Mouse (Mus musculus): ENCODE data around the gene Tmprss4. TPM values are rescaled to one million over a fixed set of nuclear protein-coding genes. Genes with fewer than 3 reads are reported as not detected.

The Tmprss4 gene
- polyA plus RNA-seq, 1 experiment from 2014 or later, result not detected

- H3K9ac ChIP-seq (replicated peaks), result no peak overlapping the region
- H3K36me3 ChIP-seq, result peaks cover 5% of the 10 kb centered on the region; the same call in 1 of the 2 replicates
- H3K9me3 ChIP-seq, result no peaks in the 10 kb centered on the region
- H3K27me3 ChIP-seq, result 0 out of 2 replicates have a peak, but pooled peaks cover under 1% of the 10 kb centered on the region
- H3K4me1 ChIP-seq, result peaks cover 8% of the 10 kb centered on the region
- no peak overlapping the region for H3K4me2 ChIP-seq (replicated peaks)
- no peak overlapping the region for H3K4me3 ChIP-seq
- WGBS, result 62% methylated on average over 7 of the region's 7 CpGs
- H3K27ac ChIP-seq (replicated peaks), result no peak overlapping the region
- no peak for ATAC-seq (ENCODE audit: low FRiP score, low read depth)
Measured at GRCm38 (mm10) chr9:45126941-45127340, 77.0 kb downstream of the Tmprss4 start.

GRCm38 (mm10) chr9:45125211-45125610, 78.7 kb downstream of the Tmprss4 start:
- Histone ChIP-seq H3K9me3 (no peaks in the 10 kb centered on the region), H3K27ac (replicated peaks) (no peak overlapping the region), H3K27me3 (0 out of 2 replicates have a peak, but pooled peaks cover 6% of the 10 kb centered on the region), H3K4me1 (peaks cover 10% of the 10 kb centered on the region), H3K9ac (replicated peaks) (no peak overlapping the region), H3K4me2 (replicated peaks) (no peak overlapping the region), H3K4me3 (no peak overlapping the region), H3K36me3 (peaks cover 5% of the 10 kb centered on the region; the same call in 1 of the 2 replicates)
- WGBS, result 91% methylated on average over 14 of the region's 14 CpGs
- no peak for ATAC-seq (ENCODE audit: low FRiP score, low read depth)

Other genes with a start within 250 kb of the Tmprss4 start
- gene Ube4a, start 238.5 kb downstream of the Tmprss4 start, polyA plus RNA-seq (2016; fragmentation: Nextera tagmentation; extraction: Ambion mirVana), result 34.6 and 35.4 TPM in 2 replicates
- gene Cd3g, start 223.7 kb downstream of the Tmprss4 start, polyA plus RNA-seq (2016; fragmentation: Nextera tagmentation; extraction: Ambion mirVana), result not detected in 2 replicates
- gene Cd3d, start 222.3 kb downstream of the Tmprss4 start, polyA plus RNA-seq (2016; fragmentation: Nextera tagmentation; extraction: Ambion mirVana), result not detected in 2 replicates
- gene Cd3e, start 194.5 kb downstream of the Tmprss4 start, polyA plus RNA-seq (2016; fragmentation: Nextera tagmentation; extraction: Ambion mirVana), result not detected in 2 replicates
- gene Mpzl2, start 164.3 kb downstream of the Tmprss4 start, polyA plus RNA-seq (2016; fragmentation: Nextera tagmentation; extraction: Ambion mirVana), result 0.67 and 0.98 TPM in 2 replicates
- gene Mpzl3, start 148.9 kb downstream of the Tmprss4 start, polyA plus RNA-seq (2016; fragmentation: Nextera tagmentation; extraction: Ambion mirVana), result 2.4 TPM in 2 replicates
- gene Jaml, start 124.9 kb downstream of the Tmprss4 start, polyA plus RNA-seq (2016; fragmentation: Nextera tagmentation; extraction: Ambion mirVana), result 0.17 and 0.25 TPM in 2 replicates
- 4.2 and 4.3 TPM in 2 replicates for gene Scn2b, start 86.3 kb downstream of the Tmprss4 start, polyA plus RNA-seq (2016; fragmentation: Nextera tagmentation; extraction: Ambion mirVana)
- gene Scn4b, start 65.7 kb downstream of the Tmprss4 start, polyA plus RNA-seq (2016; fragmentation: Nextera tagmentation; extraction: Ambion mirVana), result 0.15 and 0.18 TPM in 2 replicates
- not detected in 2 replicates for gene BC049352, start 22.1 kb downstream of the Tmprss4 start, polyA plus RNA-seq (2016; fragmentation: Nextera tagmentation; extraction: Ambion mirVana)
- gene Il10ra, start 65.1 kb upstream of the Tmprss4 start, polyA plus RNA-seq (2016; fragmentation: Nextera tagmentation; extraction: Ambion mirVana), result 0.56 TPM in 2 replicates
- gene Tmprss13, start 115.0 kb upstream of the Tmprss4 start, polyA plus RNA-seq (2016; fragmentation: Nextera tagmentation; extraction: Ambion mirVana), result 0.07 and 0.10 TPM in 2 replicates
- 197 and 204 TPM in 2 replicates for gene Fxyd6, start 166.1 kb upstream of the Tmprss4 start, polyA plus RNA-seq (2016; fragmentation: Nextera tagmentation; extraction: Ambion mirVana)
- gene Fxyd2, start 195.6 kb upstream of the Tmprss4 start, polyA plus RNA-seq (2016; fragmentation: Nextera tagmentation; extraction: Ambion mirVana), result 2.9 and 3.0 TPM in 2 replicates
- 2.0 and 2.3 TPM in 2 replicates for gene Dscaml1, start 222.5 kb upstream of the Tmprss4 start, polyA plus RNA-seq (2016; fragmentation: Nextera tagmentation; extraction: Ambion mirVana)